Mouse (Mus musculus) cerebellum, adult 11-12 months (tissue): ENCODE measurements around the gene Hist1h3g.

Source experiments
- DNase-seq: peaks from one replicate; pipeline ENCODE4 v3.0.0; 2022

The Hist1h3g gene

GRCm38 (mm10) chr13:23515826-23516620 is 19.2 kb upstream of the Hist1h3g start:
- no peak for DNase-seq

- peak; percentile 54 for DNase-seq
Measured at GRCm38 (mm10) chr13:23516822-23517602, 18.2 kb upstream of the Hist1h3g start.

- peak; percentile 82 for DNase-seq
Measured at GRCm38 (mm10) chr13:23517603-23518294, 17.5 kb upstream of the Hist1h3g start.

- no peak for DNase-seq
Measured at GRCm38 (mm10) chr13:23518295-23518603, 17.0 kb upstream of the Hist1h3g start.

GRCm38 (mm10) chr13:23518885-23519284 is 16.3 kb upstream of the Hist1h3g start:
- peak; percentile 71 for DNase-seq

GRCm38 (mm10) chr13:23519416-23519815 is 15.8 kb upstream of the Hist1h3g start:
- DNase-seq: peak; percentile 68

GRCm38 (mm10) chr13:23521703-23522102 is 13.5 kb upstream of the Hist1h3g start:
- peak; percentile 73 for DNase-seq

- no peak for DNase-seq
Measured at GRCm38 (mm10) chr13:23523976-23524375, 11.2 kb upstream of the Hist1h3g start.

- DNase-seq: peak; percentile 64
Measured at GRCm38 (mm10) chr13:23524654-23525053, 10.6 kb upstream of the Hist1h3g start.

- DNase-seq: no peak
Measured at GRCm38 (mm10) chr13:23525901-23526300, 9.3 kb upstream of the Hist1h3g start.

- peak; percentile 84 for DNase-seq
Measured at GRCm38 (mm10) chr13:23526312-23526711, 8.9 kb upstream of the Hist1h3g start.

- no peak for DNase-seq
Measured at GRCm38 (mm10) chr13:23529005-23529404, 6.2 kb upstream of the Hist1h3g start.

GRCm38 (mm10) chr13:23529480-23530165 is 5.6 kb upstream of the Hist1h3g start:
- no peak for DNase-seq

- DNase-seq: peak; percentile 55
Measured at GRCm38 (mm10) chr13:23530181-23530900, 4.9 kb upstream of the Hist1h3g start.

GRCm38 (mm10) chr13:23530901-23531875 is 4.0 kb upstream of the Hist1h3g start, which contains the start of gene Hist1h4h:
Gene Hist1h4h, plus strand, starts transcription at chr13:23531050.
- peak; percentile 98 for DNase-seq

GRCm38 (mm10) chr13:23532262-23533075 is 2.8 kb upstream of the Hist1h3g start:
- DNase-seq: no peak

GRCm38 (mm10) chr13:23533560-23534367 is 1.5 kb upstream of the Hist1h3g start, which contains the start of gene Hist1h2af:
Gene Hist1h2af, plus strand, starts transcription at chr13:23533906.
- DNase-seq: peak; percentile 76

- DNase-seq: no peak
Measured at GRCm38 (mm10) chr13:23534368-23535131, 672 bp upstream of the Hist1h3g start.
